Mouse (Mus musculus) embryonic stem cell, embryonic (primary cell): ENCODE measurements around the gene Thap7.

Experiments used
- CTCF ChIA-PET, 4 experiments: fragments of 300-600 bp in 2 of 4; fragments of 350-600 bp in 2 of 4; sonication (Branson Sonifier 250); formaldehyde crosslinking; loops; one replicate each; lab custom pipeline; 2022; ENCODE audit warnings: inconsistent platforms in 2 of 4; lab: Charles Lee
- POLR2A ChIA-PET, 4 experiments: fragments of 300-600 bp in 2 of 4; fragments of 350-600 bp in 2 of 4; sonication (Branson Sonifier 250); formaldehyde crosslinking; loops; one replicate each; lab custom pipeline; 2022; ENCODE audit warnings: antibody characterized with exemption in 4 of 4, inconsistent platforms in 1 of 4; lab: Charles Lee

Thap7 gene

DNA sequence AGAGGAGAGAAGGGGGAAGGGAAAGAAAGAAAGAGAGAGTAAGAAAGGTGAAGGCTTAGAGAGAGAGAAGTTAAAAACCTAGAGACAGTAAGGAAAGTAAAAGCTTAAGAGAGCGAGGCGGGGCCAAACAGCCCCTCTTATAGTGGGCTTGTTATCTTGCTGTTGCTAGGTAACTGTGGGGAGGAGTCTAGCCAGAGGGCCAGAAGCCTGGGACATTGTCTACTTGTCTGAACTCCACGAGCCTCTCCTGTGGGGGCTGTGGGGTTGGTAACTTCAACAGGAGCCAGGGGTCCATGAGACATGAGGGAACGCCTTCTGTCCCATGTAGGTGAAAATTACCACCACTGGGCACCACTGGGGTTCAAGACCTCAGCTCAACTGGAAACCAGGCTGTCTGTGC, 23.8 kb upstream of the Thap7 start:
- POLR2A ChIA-PET = interaction anchor here (0.6 to 3.6 kb wide), 42 partner anchors 9 to 431 kb away, joined by 3 to 29 read pairs (median 4); partner anchors contain the start of genes Smpd4 (in 2 of the 4), Thap7 (in 2 of the 4), Ccdc74a (in 1 of the 4) and Crkl (in 1 of the 4)
- CTCF ChIA-PET = interaction anchor here in 2 of 4 experiments (0.7 to 2.9 kb wide), 13 partner anchors 9 to 481 kb away, joined by 3 to 13 read pairs (median 4); no protein-coding TSS in a partner anchor

DNA sequence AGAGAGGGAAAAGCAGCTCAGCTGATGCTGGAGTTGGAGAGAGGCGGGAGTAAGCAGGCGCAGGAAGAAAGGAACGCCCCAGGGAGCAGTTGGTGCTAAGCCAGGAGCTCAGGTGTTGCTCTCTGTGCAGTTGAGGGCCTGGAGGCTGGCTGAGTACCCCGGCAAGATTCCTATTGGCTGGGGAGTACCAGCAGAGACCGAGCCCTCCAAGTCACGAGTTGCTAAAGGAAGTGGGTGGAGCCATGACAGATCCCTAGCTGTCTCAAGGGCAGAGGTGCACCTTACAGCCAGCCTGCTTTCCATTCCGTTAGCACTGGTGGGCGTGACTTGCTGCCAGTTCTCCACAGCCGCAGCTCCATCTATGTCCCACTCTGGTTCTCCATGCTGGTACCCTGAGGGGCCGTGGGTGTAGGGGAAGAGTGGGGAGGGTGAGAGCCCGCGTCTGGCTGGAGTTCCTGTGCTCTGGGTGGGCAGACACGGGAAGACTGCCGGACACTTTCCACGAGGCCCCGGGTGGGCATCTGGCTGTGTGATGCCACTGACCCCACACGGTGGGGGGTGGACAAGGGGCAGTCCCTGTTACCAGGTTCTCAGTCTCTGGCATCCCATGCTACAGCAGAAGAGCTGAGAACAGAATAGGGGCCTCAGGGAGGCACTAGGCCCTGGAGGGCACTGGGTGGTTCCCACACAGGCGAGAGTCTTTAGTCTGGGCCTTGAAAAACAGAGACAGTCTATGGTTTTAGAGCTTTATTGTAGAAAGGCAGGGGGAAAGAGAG, 23.2 kb upstream of the Thap7 start:
- ChIA-PET CTCF (interaction anchor here in 3 of 4 experiments (0.6 to 2.9 kb wide), 23 partner anchors 8 to 651 kb away, joined by 3 to 13 read pairs (median 4); partner anchors contain the start of genes Dgcr6 (in 1 of the 3), P2rx6 (in 1 of the 3) and Rimbp3 (in 1 of the 3)), POLR2A (interaction anchor here (0.5 to 3.6 kb wide), 69 partner anchors 8 to 430 kb away, joined by 3 to 29 read pairs (median 4); partner anchors contain the start of genes Thap7 (in 3 of the 4), Crkl (in 2 of the 4), Rimbp3 (in 2 of the 4) and Sdf2l1 (in 2 of the 4))

DNA sequence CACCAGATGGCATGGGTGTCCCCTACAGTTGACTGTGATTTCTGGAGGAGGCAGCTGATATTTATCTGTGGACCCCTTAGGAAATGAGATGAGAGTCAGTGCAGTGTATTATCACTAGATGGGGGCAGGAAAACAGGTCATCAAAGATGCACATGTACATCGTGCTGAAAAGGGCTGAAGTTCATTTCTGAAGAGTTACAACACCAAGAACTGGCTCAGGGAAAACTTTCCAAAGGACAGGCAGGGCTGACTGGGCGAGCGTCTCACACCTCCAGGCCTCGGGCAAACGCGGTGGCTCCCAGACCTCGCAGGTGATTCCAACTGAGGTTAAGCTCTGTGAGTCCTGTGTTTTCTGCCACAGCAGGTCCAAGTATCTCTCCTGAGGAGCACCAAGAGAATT, 21.9 kb upstream of the Thap7 start:
- CTCF ChIA-PET = no interaction called here
- POLR2A ChIA-PET = interaction anchor here in 2 of 4 experiments (0.9 to 2.2 kb wide), 5 partner anchors 8 to 66 kb away, joined by 3 to 17 read pairs (median 6); partner anchors contain the start of genes P2rx6 (in 2 of the 2), Lrrc74b (in 1 of the 2) and Smpd4 (in 1 of the 2)

DNA sequence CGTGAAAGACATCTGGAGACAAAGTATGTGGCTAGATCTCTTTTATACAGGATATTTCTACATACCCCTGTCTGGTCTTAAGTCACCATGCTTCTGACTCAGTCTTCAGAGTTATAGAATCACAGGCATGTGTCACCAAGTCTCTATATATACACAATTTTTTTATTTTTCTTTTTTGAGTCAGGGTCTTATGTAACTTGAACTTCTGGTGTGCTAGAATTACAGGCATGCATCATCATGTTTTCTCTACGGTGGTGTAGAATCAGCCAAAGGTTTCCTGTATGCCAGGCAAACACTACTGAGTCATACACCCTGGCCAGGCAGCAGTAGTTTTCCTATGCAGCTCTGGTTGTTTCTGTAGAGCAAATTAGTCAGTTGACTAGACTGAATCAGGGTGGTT, 11.7 kb upstream of the Thap7 start:
- CTCF ChIA-PET = interaction anchor here in 1 of 4 experiments (0.6 kb wide), 1 partner anchor 95 kb away, joined by 5 read pairs; no protein-coding TSS in a partner anchor
- POLR2A ChIA-PET = no interaction called here

DNA sequence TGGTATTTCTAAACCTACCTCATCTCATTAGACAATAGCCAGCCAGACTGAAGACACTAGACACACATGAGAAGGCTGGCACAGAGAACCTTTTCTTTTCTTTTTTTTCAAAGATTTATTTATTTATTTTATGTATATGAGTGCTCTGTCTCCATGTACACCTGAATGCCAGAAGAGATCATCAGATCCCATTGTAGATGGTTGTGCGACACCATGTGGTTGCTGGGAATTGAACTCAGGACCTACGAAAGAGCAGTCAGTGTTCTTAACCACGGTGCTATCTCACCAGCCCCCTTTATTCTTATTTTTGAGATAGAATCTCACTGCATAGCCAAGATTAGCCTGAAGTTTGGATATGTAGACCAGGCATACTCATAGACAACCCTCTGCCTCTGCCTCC, 5.6 kb upstream of the Thap7 start:
- ChIA-PET CTCF (interaction anchor here in 1 of 4 experiments (0.6 kb wide), 1 partner anchor 104 kb away, joined by 3 read pairs; no protein-coding TSS in a partner anchor), POLR2A (interaction anchor here in 1 of 4 experiments (0.8 kb wide), 1 partner anchor 17 kb away, joined by 3 read pairs; no protein-coding TSS in a partner anchor)

DNA sequence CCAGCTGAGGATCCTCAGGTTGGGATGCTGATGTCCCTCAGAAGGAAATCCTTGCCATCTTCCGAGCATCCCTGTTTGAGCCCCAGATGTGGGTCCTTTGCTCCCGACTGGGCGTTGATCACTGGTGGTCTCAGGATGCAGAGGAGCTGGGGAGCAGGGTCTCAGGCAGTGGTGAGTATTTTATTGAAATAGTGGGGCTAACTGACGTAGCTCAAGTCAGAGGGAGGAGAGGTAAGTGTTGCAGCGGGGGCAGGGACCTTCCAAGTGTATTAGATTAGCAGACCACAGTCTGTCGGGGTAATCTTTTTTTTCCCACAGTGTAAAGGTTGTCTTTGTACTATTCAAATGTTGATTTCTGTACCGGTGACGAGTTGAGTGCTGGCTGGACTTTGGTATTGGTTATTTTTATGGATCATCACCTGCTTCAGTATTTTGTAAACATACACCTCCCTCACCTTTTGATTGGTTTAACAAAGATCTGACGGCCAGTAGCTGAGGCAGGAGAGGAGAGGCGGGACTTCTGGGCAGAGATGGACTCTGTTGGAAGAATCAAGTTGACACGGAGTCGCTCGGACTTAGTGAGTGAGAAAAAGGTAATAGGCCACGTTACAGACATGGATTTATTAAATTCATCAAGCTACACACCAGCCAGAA, 1.9 kb upstream of the Thap7 start:
- ChIA-PET POLR2A (interaction anchor here in 3 of 4 experiments (0.9 to 3.5 kb wide), 19 partner anchors 8 to 359 kb away, joined by 3 to 15 read pairs (median 5); partner anchors contain the start of genes Lrrc74b (in 3 of the 3), Crkl (in 2 of the 3), Lztr1 (in 2 of the 3) and Gm20518 (in 1 of the 3)), CTCF (interaction anchor here in 2 of 4 experiments (0.6 to 1.7 kb wide), 10 partner anchors 12 to 208 kb away, joined by 3 to 8 read pairs (median 3); no protein-coding TSS in a partner anchor)

DNA sequence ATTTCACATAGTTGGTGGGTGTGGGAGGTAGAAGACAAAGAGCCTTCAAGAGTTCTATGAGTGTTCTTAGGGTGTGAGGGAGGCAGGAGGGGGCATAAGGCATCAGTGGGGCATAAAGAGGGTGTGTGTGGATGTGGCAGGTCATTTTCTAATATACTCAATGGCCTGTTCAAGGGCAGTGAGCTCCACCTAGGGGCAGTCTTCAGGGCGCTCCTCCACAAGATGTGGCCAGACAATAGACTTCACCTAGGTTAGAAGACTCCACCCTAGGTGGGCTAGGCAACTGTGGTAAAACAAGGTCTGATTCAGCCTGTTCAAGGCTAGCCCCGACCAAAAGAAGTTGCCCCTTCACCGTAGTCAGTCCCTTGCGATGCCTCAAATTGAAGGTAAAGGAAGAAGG, 1.3 kb upstream of the Thap7 start:
- ChIA-PET CTCF (interaction anchor here in 2 of 4 experiments (0.6 to 1.7 kb wide), 10 partner anchors 12 to 207 kb away, joined by 3 to 8 read pairs (median 3); no protein-coding TSS in a partner anchor), POLR2A (interaction anchor here in 3 of 4 experiments (0.6 to 3.5 kb wide), 18 partner anchors 9 to 1574 kb away, joined by 3 to 15 read pairs (median 5); partner anchors contain the start of genes Lrrc74b (in 3 of the 3), Crkl (in 2 of the 3), Lztr1 (in 2 of the 3) and Gm20518 (in 1 of the 3))

DNA sequence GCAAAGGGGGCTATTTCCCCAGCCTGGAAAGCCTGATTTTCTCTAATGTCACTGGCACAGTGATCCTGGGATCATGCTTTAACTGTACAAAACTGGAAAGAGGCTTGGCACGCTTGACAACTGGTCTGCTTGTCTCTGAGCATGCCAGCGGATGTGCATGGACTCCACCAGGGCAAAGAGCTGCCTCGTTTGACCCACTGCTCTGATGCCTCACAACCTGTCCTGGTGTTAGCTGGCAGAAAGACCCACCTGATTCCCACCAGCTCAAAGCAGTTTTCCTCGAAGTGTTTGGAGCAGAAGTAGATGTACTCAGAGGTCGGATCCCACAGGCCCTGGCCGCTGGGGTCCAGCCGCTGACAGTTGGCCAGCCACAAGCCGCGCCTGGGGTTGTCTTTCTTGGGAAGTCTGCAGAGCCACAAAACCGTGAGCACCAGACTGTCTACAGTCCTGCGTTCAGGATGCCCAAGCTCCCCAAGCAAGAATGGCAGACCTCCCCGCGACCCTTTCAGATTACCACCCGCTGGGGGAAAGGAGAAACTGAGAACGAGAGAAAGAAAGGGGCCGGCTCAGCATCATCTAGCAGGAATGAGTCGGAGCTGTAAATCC, 852 bp downstream of the Thap7 start:
- POLR2A ChIA-PET = interaction anchor here (0.5 to 3.5 kb wide), 58 partner anchors 8 to 362 kb away, joined by 3 to 37 read pairs (median 4); partner anchors contain the start of genes Lrrc74b (in 3 of the 4), Crkl (in 2 of the 4), Lztr1 (in 2 of the 4) and P2rx6 (in 2 of the 4)
- CTCF ChIA-PET = interaction anchor here in 3 of 4 experiments (0.8 to 1.4 kb wide), 5 partner anchors 28 to 321 kb away, joined by 3 to 4 read pairs (median 3); no protein-coding TSS in a partner anchor

DNA sequence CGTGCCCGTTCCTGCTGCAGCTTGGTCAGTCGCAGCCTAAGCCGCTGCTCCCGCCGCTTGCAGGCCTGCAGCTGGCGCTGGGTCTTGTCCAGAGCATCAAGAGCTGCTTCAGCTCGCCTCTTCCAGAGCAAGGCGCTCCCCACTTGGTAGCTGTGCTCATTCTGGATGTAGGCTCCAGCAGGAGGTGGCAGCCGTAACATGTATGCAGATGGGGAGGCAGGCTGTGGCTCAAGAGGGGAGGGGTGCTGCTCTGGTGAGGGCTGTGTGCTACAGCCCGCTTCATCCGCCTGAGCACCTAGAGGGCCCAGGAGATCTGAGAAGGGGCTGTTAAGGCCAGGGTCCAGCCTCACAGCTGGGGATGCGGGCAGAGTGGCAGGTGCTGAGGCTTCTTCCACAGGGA, 2.7 kb downstream of the Thap7 start:
- CTCF ChIA-PET = interaction anchor here in 1 of 4 experiments (0.7 kb wide), 1 partner anchor 123 kb away, joined by 3 read pairs; the partner anchor contains the start of gene Snap29
- POLR2A ChIA-PET = interaction anchor here (0.7 to 5.0 kb wide), 14 partner anchors 10 to 54 kb away, joined by 3 to 25 read pairs (median 4); partner anchors contain the start of gene Lztr1 (in 3 of the 4)

DNA sequence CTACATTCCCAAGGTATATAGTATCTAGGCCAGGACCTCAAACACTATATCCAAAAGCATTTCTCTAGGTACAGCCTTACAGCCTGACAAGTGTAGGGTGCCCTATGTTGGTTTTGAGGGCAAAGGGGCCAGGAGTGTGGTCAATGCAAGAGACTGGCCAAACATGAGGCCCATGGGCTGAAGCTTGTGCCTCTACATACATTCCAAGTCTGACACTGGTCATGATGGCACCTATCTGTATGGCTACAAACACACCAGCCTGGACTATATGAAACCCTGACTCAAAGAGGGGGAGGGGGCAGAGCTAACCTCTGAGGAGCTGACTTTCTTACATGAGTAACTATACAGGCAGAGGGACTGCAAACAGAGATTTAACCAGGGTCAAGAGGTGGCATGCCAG, 3.3 kb downstream of the Thap7 start:
- CTCF ChIA-PET = interaction anchor here in 1 of 4 experiments (0.7 kb wide), 1 partner anchor 122 kb away, joined by 3 read pairs; the partner anchor contains the start of gene Snap29
- POLR2A ChIA-PET = interaction anchor here in 3 of 4 experiments (0.6 to 5.0 kb wide), 13 partner anchors 9 to 406 kb away, joined by 3 to 25 read pairs (median 5); partner anchors contain the start of gene Lztr1 (in 3 of the 3)

DNA sequence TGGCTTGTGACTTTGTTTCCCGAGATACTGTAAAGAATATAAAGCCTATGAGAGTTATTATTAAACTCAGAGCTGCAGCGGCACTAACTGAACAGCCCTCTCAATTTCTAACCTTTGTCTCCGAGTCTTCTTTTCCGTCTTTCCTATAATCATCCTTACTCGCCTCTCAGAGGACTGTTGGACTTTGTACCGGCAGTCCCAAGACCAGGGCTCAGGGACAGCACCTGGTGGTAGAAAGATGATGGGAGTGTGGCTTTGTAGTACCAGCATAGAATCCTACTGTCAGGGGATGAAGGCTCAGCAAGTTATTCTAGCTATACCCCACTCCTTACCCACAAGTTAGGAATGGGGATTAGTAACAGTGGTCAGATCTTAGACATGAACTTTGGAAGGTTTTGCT, 4.7 kb downstream of the Thap7 start:
- CTCF ChIA-PET = interaction anchor here in 3 of 4 experiments (0.6 to 2.0 kb wide), 4 partner anchors 18 to 113 kb away, joined by 3 to 6 read pairs (median 3); partner anchors contain the start of gene Lztr1 (in 1 of the 3)

DNA sequence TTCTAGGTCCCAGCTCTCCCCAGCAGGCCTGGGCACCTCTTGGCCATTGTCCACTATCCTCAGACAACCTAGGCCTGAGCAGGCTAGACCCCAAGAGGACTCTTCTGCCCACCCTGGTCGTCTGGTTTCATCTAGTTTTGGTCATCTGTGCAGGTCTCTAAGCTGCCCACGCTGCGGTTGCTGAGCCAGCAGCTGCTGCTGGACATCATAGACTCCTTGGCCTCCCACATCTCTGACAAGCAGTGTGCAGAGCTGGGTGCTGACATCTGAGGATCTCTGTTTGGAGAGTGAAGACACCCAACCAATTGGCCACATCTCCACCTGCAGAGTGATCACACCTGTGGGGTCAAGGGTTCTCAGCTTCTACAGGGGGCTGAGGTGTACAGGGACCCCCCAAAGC, 5.4 kb downstream of the Thap7 start:
- POLR2A ChIA-PET = interaction anchor here in 2 of 4 experiments (0.7 to 5.0 kb wide), 8 partner anchors 12 to 171 kb away, joined by 3 to 25 read pairs (median 3); partner anchors contain the start of gene Lztr1 (in 1 of the 2)
- CTCF ChIA-PET = interaction anchor here in 3 of 4 experiments (1.0 to 2.0 kb wide), 3 partner anchors 32 to 93 kb away, joined by 3 to 6 read pairs (median 3); no protein-coding TSS in a partner anchor

More for the DNA sequence above, 4.7 kb downstream of the Thap7 start:
- POLR2A ChIA-PET = interaction anchor here in 2 of 4 experiments (1.1 to 5.0 kb wide), 4 partner anchors 18 to 121 kb away, joined by 3 to 25 read pairs (median 4); partner anchors contain the start of gene Lztr1 (in 1 of the 2)

DNA sequence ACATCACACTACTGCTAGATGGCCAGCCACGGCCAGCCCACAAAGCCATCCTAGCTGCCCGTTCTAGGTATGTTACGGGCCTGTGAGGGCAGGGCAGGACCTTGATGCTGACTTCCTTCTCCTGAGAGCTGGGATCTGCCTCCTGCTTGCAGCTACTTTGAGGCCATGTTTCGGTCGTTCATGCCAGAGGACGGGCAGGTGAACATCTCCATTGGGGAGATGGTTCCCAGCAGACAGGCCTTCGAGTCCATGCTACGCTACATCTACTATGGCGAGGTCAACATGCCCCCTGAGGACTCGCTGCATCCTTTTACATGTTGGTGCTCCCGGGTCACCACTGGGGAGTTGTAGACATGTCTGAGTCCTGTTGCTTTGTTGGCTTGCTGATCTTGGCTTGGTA, 6.8 kb downstream of the Thap7 start:
- ChIA-PET POLR2A (interaction anchor here in 1 of 4 experiments (1.6 to 5.0 kb wide), 2 partner anchors 10 to 16 kb away, joined by 4 to 25 read pairs; partner anchors contain the start of gene Lztr1), CTCF (no interaction called here)

DNA sequence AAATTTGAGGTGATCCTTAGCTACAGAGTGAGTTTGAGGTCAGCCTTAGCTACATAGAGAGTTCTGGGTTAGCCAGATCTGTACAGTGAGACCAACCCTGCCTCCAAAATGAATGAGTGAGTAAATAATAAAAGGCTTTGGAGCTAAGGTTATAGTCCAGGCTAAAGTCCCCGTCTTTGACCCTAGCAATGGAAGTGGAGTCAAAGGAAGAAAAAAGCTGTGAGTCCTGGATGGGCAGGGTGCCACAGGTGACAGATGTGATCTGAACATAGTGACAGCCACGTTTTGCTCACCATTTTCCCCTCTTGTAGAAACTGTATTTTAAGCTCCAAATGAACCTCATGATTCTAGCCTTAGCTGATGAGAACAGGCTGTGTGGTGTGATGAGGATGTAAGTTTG, 12.0 kb downstream of the Thap7 start:
- POLR2A ChIA-PET = interaction anchor here (0.6 to 2.7 kb wide), 12 partner anchors 8 to 395 kb away, joined by 3 to 23 read pairs (median 6); partner anchors contain the start of genes Lztr1 (in 2 of the 4) and Thap7 (in 2 of the 4)
- CTCF ChIA-PET = interaction anchor here in 2 of 4 experiments (0.8 to 1.1 kb wide), 2 partner anchors 39 to 45 kb away, joined by 3 read pairs; no protein-coding TSS in a partner anchor

DNA sequence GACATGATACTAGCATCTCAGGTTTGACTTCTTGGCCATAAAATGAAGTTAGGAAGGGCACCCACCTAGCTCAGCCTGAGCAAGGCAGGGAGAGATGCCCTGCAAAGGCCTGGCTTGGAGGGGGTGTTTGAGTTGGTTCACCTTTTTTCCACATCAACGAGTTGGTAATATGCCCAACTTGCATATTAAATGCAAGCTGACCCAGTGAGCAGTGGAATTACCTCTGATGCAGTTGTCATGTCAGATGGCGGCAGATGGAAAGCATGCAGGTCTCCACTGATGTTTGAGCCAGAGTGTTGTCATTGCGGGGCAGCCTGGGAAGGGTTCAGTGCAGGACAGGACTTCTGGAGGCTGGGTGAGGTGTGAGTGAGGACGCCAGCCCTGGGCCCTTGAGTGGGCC, 19.5 kb downstream of the Thap7 start:
- ChIA-PET CTCF (no interaction called here), POLR2A (interaction anchor here in 2 of 4 experiments (0.9 to 2.2 kb wide), 6 partner anchors 12 to 43 kb away, joined by 3 to 8 read pairs (median 4); partner anchors contain the start of genes Aifm3 (in 1 of the 2) and Thap7 (in 1 of the 2))

DNA sequence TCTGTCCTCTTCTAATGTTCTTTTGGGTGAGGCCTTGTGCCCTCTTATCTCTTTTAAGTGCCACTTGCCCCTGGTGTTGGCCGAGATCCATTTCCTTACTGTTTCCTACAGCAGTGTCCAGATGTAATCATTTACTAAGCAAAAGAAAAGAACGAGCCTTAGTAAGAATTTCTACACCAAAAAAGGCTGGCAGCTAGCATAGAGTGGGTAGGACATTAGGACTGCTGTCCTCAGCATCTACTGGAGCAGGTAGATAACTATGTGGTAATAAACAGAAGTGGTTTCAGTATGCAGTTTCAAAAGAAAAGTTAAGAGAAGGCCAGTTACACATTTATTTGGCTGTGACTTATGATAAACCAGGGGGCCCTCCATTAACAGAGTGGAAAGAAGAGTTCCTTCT, 20.2 kb downstream of the Thap7 start:
- ChIA-PET CTCF (interaction anchor here in 1 of 4 experiments (0.5 kb wide), 1 partner anchor 47 kb away, joined by 6 read pairs; no protein-coding TSS in a partner anchor), POLR2A (interaction anchor here in 2 of 4 experiments (1.1 to 4.5 kb wide), 6 partner anchors 8 to 59 kb away, joined by 3 to 25 read pairs (median 6); partner anchors contain the start of gene Crkl (in 1 of the 2))
